Mouse (Mus musculus): Measurements from ENCODE around the gene Erich3. TPM values are rescaled to one million over a fixed set of nuclear protein-coding genes. Genes with fewer than 3 reads are reported as not detected.

The Erich3 gene
- polyA plus RNA-seq, 2 experiments: 0.01 TPM; not detected in 1

- no peak for ATAC-seq (ENCODE audit: insufficient read depth)
Observed at GRCm38 (mm10) chr3:154731431-154731830, 67.8 kb downstream of the Erich3 start.

GRCm38 (mm10) chr3:154741496-154741895 lies 77.8 kb downstream of the Erich3 start:
- H3K9ac ChIP-seq (replicated peaks): no peak overlapping the region
- H3K4me2 ChIP-seq (ENCODE audit: low read depth): no peak overlapping the region
- H3K4me1 ChIP-seq (replicated peaks; ENCODE audit: control insufficient read depth in 2 of 2, insufficient read depth in 2 of 2, low read length in 1 of 2): no peaks in the 10 kb centered on the region
- ATAC-seq (ENCODE audit: insufficient read depth) (no peak), DNase-seq (ENCODE audit: low read depth in 3 of 3, low spot score in 3 of 3) (no peak)
- no peaks in the 10 kb centered on the region for H3K36me3 ChIP-seq (replicated peaks; ENCODE audit: control insufficient read depth, insufficient read depth, low read depth)
- H3K27me3 ChIP-seq (ENCODE audit: control insufficient read depth, insufficient read depth, low read length): no peaks in the 10 kb centered on the region
- H3K27ac ChIP-seq: no peak overlapping the region
- TF ChIP-seq EP300 (IDR thresholded peaks at IDR 0.05; ENCODE audit: low read depth): no peak
- TF ChIP-seq CTCF (IDR thresholded peaks at IDR 0.05; ENCODE audit: low read depth): no peak
- H3K4me3 ChIP-seq (ENCODE audit: insufficient read depth in 1 of 2, low read depth in 2 of 2, low read length in 2 of 2): no peak overlapping the region
- H3K9me3 ChIP-seq (ENCODE audit: control insufficient read depth, low read length): no peaks in the 10 kb centered on the region
- 63% methylated on average over 5 of the region's 5 CpGs for WGBS (ENCODE audit: insufficient replicate concordance)

More at GRCm38 (mm10) chr3:154731431-154731830, 67.8 kb downstream of the Erich3 start:
- Histone ChIP-seq H3K9me3 (ENCODE audit: control insufficient read depth, low read length) (no peaks in the 10 kb centered on the region), H3K4me1 (replicated peaks; ENCODE audit: control insufficient read depth in 2 of 2, insufficient read depth in 2 of 2, low read length in 1 of 2) (no peaks in the 10 kb centered on the region), H3K36me3 (replicated peaks; ENCODE audit: control insufficient read depth, insufficient read depth, low read depth) (no peaks in the 10 kb centered on the region), H3K9ac (replicated peaks) (no peak overlapping the region), H3K4me3 (ENCODE audit: insufficient read depth in 1 of 2, low read depth in 2 of 2, low read length in 2 of 2) (no peak overlapping the region), H3K4me2 (ENCODE audit: low read depth) (no peak overlapping the region), H3K27ac (no peak overlapping the region), H3K27me3 (ENCODE audit: control insufficient read depth, insufficient read depth, low read length) (no peaks in the 10 kb centered on the region)
- no peak for TF ChIP-seq EP300 (IDR thresholded peaks at IDR 0.05; ENCODE audit: low read depth)
- no peak for TF ChIP-seq CTCF (IDR thresholded peaks at IDR 0.05; ENCODE audit: low read depth)
- WGBS (ENCODE audit: insufficient replicate concordance): 72% methylated on average over 10 of the region's 10 CpGs
- DNase-seq (ENCODE audit: low read depth in 3 of 3, low spot score in 3 of 3): no peak

- no peak overlapping the region for H3K4me3 ChIP-seq (ENCODE audit: insufficient read depth in 1 of 2, low read depth in 2 of 2, low read length in 2 of 2)
- no peak for DNase-seq (ENCODE audit: low read depth in 3 of 3, low spot score in 3 of 3)
- H3K27ac ChIP-seq: no peak overlapping the region
- no peak overlapping the region for H3K9ac ChIP-seq (replicated peaks)
- H3K36me3 ChIP-seq (replicated peaks; ENCODE audit: control insufficient read depth, insufficient read depth, low read depth): no peaks in the 10 kb centered on the region
- 48% methylated on average over 5 of the region's 5 CpGs for WGBS (ENCODE audit: insufficient replicate concordance)
- no peaks in the 10 kb centered on the region for H3K4me1 ChIP-seq (replicated peaks; ENCODE audit: control insufficient read depth in 2 of 2, insufficient read depth in 2 of 2, low read length in 1 of 2)
- no peaks in the 10 kb centered on the region for H3K9me3 ChIP-seq (ENCODE audit: control insufficient read depth, low read length)
- H3K27me3 ChIP-seq (ENCODE audit: control insufficient read depth, insufficient read depth, low read length): no peaks in the 10 kb centered on the region
- TF ChIP-seq EP300 (IDR thresholded peaks at IDR 0.05; ENCODE audit: low read depth): no peak
- no peak for TF ChIP-seq CTCF (IDR thresholded peaks at IDR 0.05; ENCODE audit: low read depth)
- no peak for ATAC-seq (ENCODE audit: insufficient read depth)
- no peak overlapping the region for H3K4me2 ChIP-seq (ENCODE audit: low read depth)
Observed at GRCm38 (mm10) chr3:154742927-154743326, 79.3 kb downstream of the Erich3 start.

DNA sequence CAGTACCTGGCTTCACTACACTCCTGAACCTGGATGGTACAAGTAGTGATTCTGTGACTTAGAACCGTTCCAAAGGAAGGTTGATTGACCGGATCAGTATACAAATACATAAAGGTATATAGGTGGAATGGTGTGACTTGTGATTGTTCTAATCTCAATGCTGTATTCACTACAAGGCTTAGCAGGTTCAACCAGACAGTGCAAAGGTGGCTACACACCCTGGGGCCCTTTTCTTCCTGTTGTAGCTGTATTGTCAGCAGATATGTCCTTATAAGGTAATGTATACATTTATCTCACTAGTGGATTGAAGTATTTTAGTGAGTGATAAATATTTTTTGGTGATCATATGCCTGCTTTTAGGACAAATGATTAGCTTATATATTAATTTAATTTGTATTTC lies 80.7 kb downstream of the Erich3 start:
- 71% methylated on average over 2 of the region's 2 CpGs for WGBS (ENCODE audit: insufficient replicate concordance)
- no peaks in the 10 kb centered on the region for H3K9me3 ChIP-seq (ENCODE audit: control insufficient read depth, low read length)
- ATAC-seq (ENCODE audit: insufficient read depth): no peak

GRCm38 (mm10) chr3:154754505-154754904 lies 90.8 kb downstream of the Erich3 start:
- 12% methylated on average over 3 of the region's 3 CpGs for WGBS (ENCODE audit: insufficient replicate concordance)
- no peak for DNase-seq (ENCODE audit: low read depth in 3 of 3, low spot score in 3 of 3)
- no peak overlapping the region for H3K27ac ChIP-seq
- TF ChIP-seq CTCF (IDR thresholded peaks at IDR 0.05; ENCODE audit: low read depth) (no peak), EP300 (IDR thresholded peaks at IDR 0.05; ENCODE audit: low read depth) (no peak)
- H3K4me2 ChIP-seq (ENCODE audit: low read depth): no peak overlapping the region
- H3K27me3 ChIP-seq (ENCODE audit: control insufficient read depth, insufficient read depth, low read length): no peaks in the 10 kb centered on the region
- ATAC-seq (ENCODE audit: insufficient read depth): no peak
- no peaks in the 10 kb centered on the region for H3K4me1 ChIP-seq (replicated peaks; ENCODE audit: control insufficient read depth in 2 of 2, insufficient read depth in 2 of 2, low read length in 1 of 2)
- no peaks in the 10 kb centered on the region for H3K36me3 ChIP-seq (replicated peaks; ENCODE audit: control insufficient read depth, insufficient read depth, low read depth)
- no peaks in the 10 kb centered on the region for H3K9me3 ChIP-seq (ENCODE audit: control insufficient read depth, low read length)
- H3K4me3 ChIP-seq (ENCODE audit: insufficient read depth in 1 of 2, low read depth in 2 of 2, low read length in 2 of 2): no peak overlapping the region
- no peak overlapping the region for H3K9ac ChIP-seq (replicated peaks)

More for the DNA sequence above, 80.7 kb downstream of the Erich3 start:
- no peak overlapping the region for H3K4me2 ChIP-seq (ENCODE audit: low read depth)
- no peaks in the 10 kb centered on the region for H3K4me1 ChIP-seq (replicated peaks; ENCODE audit: control insufficient read depth in 2 of 2, insufficient read depth in 2 of 2, low read length in 1 of 2)
- H3K9ac ChIP-seq (replicated peaks): no peak overlapping the region
- no peak overlapping the region for H3K4me3 ChIP-seq (ENCODE audit: insufficient read depth in 1 of 2, low read depth in 2 of 2, low read length in 2 of 2)
- no peaks in the 10 kb centered on the region for H3K36me3 ChIP-seq (replicated peaks; ENCODE audit: control insufficient read depth, insufficient read depth, low read depth)
- no peak for DNase-seq (ENCODE audit: low read depth in 3 of 3, low spot score in 3 of 3)
- no peak overlapping the region for H3K27ac ChIP-seq
- TF ChIP-seq EP300 (IDR thresholded peaks at IDR 0.05; ENCODE audit: low read depth) (no peak), CTCF (IDR thresholded peaks at IDR 0.05; ENCODE audit: low read depth) (no peak)
- no peaks in the 10 kb centered on the region for H3K27me3 ChIP-seq (ENCODE audit: control insufficient read depth, insufficient read depth, low read length)

Data from liver, embryonic 14.5 days (tissue).